24 mouse cellular contexts compared by ENCODE assay signal in genomic region chr13:9648716-9649115, GRCm38 (mm10).
"Had no signal": no experiment of that assay in that cellular context is flagged by ENCODE, and none has a peak within 500 bp of the region (broad histone marks: within the 10 kb centered on the region; RNA-seq: fewer than 3 reads in every experiment).

No protein-coding gene starts in this region.

- H3K4me3 ChIP-seq: heart, embryonic 10.5 days; heart, embryonic 12.5 days; hindbrain, embryonic 10.5 days; hindbrain, embryonic 12.5 days; intestine, embryonic 15.5 days; left cerebral cortex, adult 2 months; limb, embryonic 10.5 days; limb, embryonic 12.5 days; liver, embryonic 13.5 days; liver, embryonic 15.5 days had no signal

- H3K4me1 ChIP-seq: hindbrain, embryonic 10.5 days; hindbrain, embryonic 12.5 days; intestine, embryonic 15.5 days; limb, embryonic 10.5 days; limb, embryonic 12.5 days; liver, embryonic 13.5 days; liver, embryonic 15.5 days had no signal

- DNase-seq: gastrocnemius, postnatal 14 days; gastrocnemius, postnatal 36 days; heart, adult 11 months; heart, postnatal 10 days; heart, postnatal 4 days; kidney, adult 18-20 months; kidney, adult 8-10 months; kidney, postnatal 10 days; kidney, postnatal 25 days; layer of hippocampus, adult 9-11 months; liver; liver, embryonic 13.5 days had no signal

- H3K36me3 ChIP-seq: heart, embryonic 10.5 days; heart, embryonic 12.5 days; hindbrain, embryonic 10.5 days; hindbrain, embryonic 12.5 days; intestine, embryonic 15.5 days; limb, embryonic 10.5 days; limb, embryonic 12.5 days; liver, embryonic 13.5 days; liver, embryonic 15.5 days had no signal

- ATAC-seq: hindbrain, embryonic 16.5 days; inflammation-experienced regulatory T-cells, adult 6 months; intestine, embryonic 15.5 days; intestine, postnatal 0 days had no signal

- H3K27me3 ChIP-seq: heart, embryonic 12.5 days; hindbrain, embryonic 12.5 days; intestine, embryonic 15.5 days; limb, embryonic 12.5 days; liver, embryonic 13.5 days; liver, embryonic 15.5 days had no signal

- H3K9me3 ChIP-seq: heart, embryonic 10.5 days; heart, embryonic 12.5 days; hindbrain, embryonic 10.5 days; hindbrain, embryonic 12.5 days; intestine, embryonic 15.5 days; limb, embryonic 10.5 days; limb, embryonic 12.5 days; liver, embryonic 13.5 days; liver, embryonic 15.5 days had no signal
